ENCODE assay signal across 9 mouse cellular contexts in the genomic region with DNA sequence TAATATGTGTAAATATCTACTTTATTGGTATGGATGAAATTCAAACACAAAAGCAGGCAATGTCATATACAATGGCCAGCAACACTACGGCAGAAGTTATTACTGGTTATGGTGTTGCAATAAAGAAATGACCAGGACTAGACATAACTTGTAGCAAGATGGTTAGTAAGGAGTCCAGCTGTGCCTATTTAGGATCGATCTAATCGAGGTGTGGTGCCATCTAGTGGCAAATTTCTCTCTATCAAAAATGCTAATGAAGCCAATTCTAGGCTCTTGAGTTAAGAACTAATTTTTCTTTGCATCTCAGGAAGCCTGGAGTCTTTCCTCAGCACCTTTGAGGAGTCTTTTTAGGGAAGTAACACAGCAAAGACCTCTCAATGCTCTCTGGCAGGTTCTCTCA.
DNase-seq lines count a peak whose midpoint lies in the region; ATAC-seq and TF ChIP-seq lines count a peak whose summit lies in the region.
"Had no signal": no experiment of that assay in that cellular context is flagged by ENCODE, and none has a peak within 500 bp of the region (broad histone marks: within the 10 kb centered on the region; RNA-seq: fewer than 3 reads in every experiment).

No protein-coding gene starts in this region.

- H3K79me3 ChIP-seq in C2C12 (ENCODE audit: low read depth), result no peaks in the 10 kb centered on the region

- no peak overlapping the region for H3ac ChIP-seq in C2C12 (ENCODE audit: control insufficient read depth, insufficient read length, low read depth)

- no peak overlapping the region for H3K27ac ChIP-seq in heart, embryonic 12.5 days (ENCODE audit: poor library complexity, severe bottlenecking)
- H3K27ac ChIP-seq: hindbrain, embryonic 15.5 days had no signal

- H3K9ac ChIP-seq in heart, embryonic 12.5 days, result no peak overlapping the region
- H3K9ac ChIP-seq: hindbrain, embryonic 15.5 days had no signal

- intact Hi-C loops in left cerebral cortex, postnatal 4 days (cut with DNase I), result loop anchor here (5.0 kb wide), 1 partner anchor 238 kb away; no protein-coding TSS in a partner anchor

- no peaks in the 10 kb centered on the region for H3K9me3 ChIP-seq in heart, embryonic 12.5 days (replicated peaks)
- H3K9me3 ChIP-seq: hindbrain, embryonic 15.5 days had no signal

- no peaks in the 10 kb centered on the region for H3K27me3 ChIP-seq in heart, embryonic 12.5 days (replicated peaks)
- no peaks in the 10 kb centered on the region for H3K27me3 ChIP-seq in C2C12 (ENCODE audit: control insufficient read depth, insufficient read depth, insufficient read length)
- H3K27me3 ChIP-seq: hindbrain, embryonic 15.5 days had no signal

- no peak overlapping the region for H3K4me2 ChIP-seq in heart, embryonic 12.5 days
- H3K4me2 ChIP-seq: hindbrain, embryonic 15.5 days had no signal

- no peaks in the 10 kb centered on the region for H3K79me2 ChIP-seq in C2C12 (ENCODE audit: control insufficient read depth, insufficient read depth)

- no peaks in the 10 kb centered on the region for H3K36me3 ChIP-seq in heart, embryonic 12.5 days
- no peaks in the 10 kb centered on the region for H3K36me3 ChIP-seq in C2C12 (ENCODE audit: control insufficient read depth, insufficient read depth)
- H3K36me3 ChIP-seq: hindbrain, embryonic 15.5 days had no signal

- WGBS in heart, embryonic 12.5 days, result 52% methylated on average over 3 of the region's 3 CpGs

- no peak overlapping the region for H3K4me3 ChIP-seq in heart, embryonic 12.5 days
- H3K4me3 ChIP-seq in C2C12 (ENCODE audit: insufficient read depth, poor library complexity, severe bottlenecking), result no peak overlapping the region
- H3K4me3 ChIP-seq: hindbrain, embryonic 15.5 days had no signal

- no peak for ATAC-seq in heart, embryonic 12.5 days (ENCODE audit: insufficient number of reproducible peaks, low FRiP score)
- ATAC-seq in hematopoietic stem cell, adult 5-6 weeks (replicated peaks in 1 of 2; ENCODE audit: insufficient read depth in 1 of 2, low FRiP score in 2 of 2, low TSS enrichment in 1 of 2, low read depth in 1 of 2, poor library complexity in 2 of 2, severe bottlenecking in 2 of 2), result peak; percentile 53 to 76; a peak in 3 of 4 replicates
- ATAC-seq in inflammation-experienced regulatory T-cells, adult 6 months, result no peak

- TF ChIP-seq CTCF in C2C12 (IDR thresholded peaks at IDR 0.05; ENCODE audit: control insufficient read depth, insufficient read depth, insufficient read length), result no peak

- H3K4me1 ChIP-seq in heart, embryonic 12.5 days (replicated peaks), result no peaks in the 10 kb centered on the region
- H3K4me1 ChIP-seq: hindbrain, embryonic 15.5 days had no signal

- DNase-seq in heart, adult 8-10 months (ENCODE audit: low spot score), result peak; percentile 62
- peak; percentile 14 for DNase-seq in adrenal gland, postnatal 14 days
- peak; percentile 2 for DNase-seq in left cerebral cortex, postnatal 4 days
- no peak for DNase-seq in thymus, postnatal 0 days (ENCODE audit: low spot score)

TF ChIP-seq in C2C12, 6 proteins besides CTCF, POLR2A, EP300 and RAD21:
- TF ChIP-seq FOSL1 (IDR thresholded peaks at IDR 0.05; ENCODE audit: insufficient read depth, low read length, poor library complexity, severe bottlenecking) (no peak), MAX (IDR thresholded peaks at IDR 0.05) (no peak), CEBPB (IDR thresholded peaks at IDR 0.05; ENCODE audit: low read depth) (peak; percentile 15)

Comparison
In these comparisons a context has a peak if more than half of its experiments do, and no peak if none do; other contexts are left out.
1. ATAC-seq: peak in hematopoietic stem cell, adult 5-6 weeks (2 of 2); none in heart, embryonic 12.5 days (single experiment) and inflammation-experienced regulatory T-cells, adult 6 months (single experiment).